Mouse (Mus musculus) erythroblast, embryonic 14.5 days (primary cell): Measurements from ENCODE around the gene Wdtc1.

Experiments
- GATA1 ChIP-seq: IDR thresholded peaks from 2 replicates; pipeline ENCODE4 v1.6.1; 2012; ENCODE audit warnings: low read length, inconsistent platforms, mixed read lengths
- TAL1 ChIP-seq: IDR thresholded peaks from 3 replicates; pipeline ENCODE4 v1.6.1; 2012; ENCODE audit warnings: low read length, inconsistent platforms, mixed read lengths

- TF ChIP-seq GATA1 (no peak), TAL1 (no peak)
Observed at GRCm38 (mm10) chr4:133242710-133243109, 110.6 kb downstream of the Wdtc1 start.
